Mouse (Mus musculus) central nervous system, embryonic 11.5 days (tissue): ENCODE measurements around the gene Clec4b2. TPM values are rescaled to one million over a fixed set of nuclear protein-coding genes. Genes with fewer than 3 reads are reported as not detected.

Experiments used
- polyA plus RNA-seq: library from polyadenylated mRNA; depleted of rRNA; stranded (reverse); fragments of >200 nt; gene quantifications from 2 replicates; pipeline ENCODE4 v1.2.3, GENCODE M21; 2012; rRNA removed

Clec4b2 gene
- not detected in 2 replicates for polyA plus RNA-seq

DNA sequence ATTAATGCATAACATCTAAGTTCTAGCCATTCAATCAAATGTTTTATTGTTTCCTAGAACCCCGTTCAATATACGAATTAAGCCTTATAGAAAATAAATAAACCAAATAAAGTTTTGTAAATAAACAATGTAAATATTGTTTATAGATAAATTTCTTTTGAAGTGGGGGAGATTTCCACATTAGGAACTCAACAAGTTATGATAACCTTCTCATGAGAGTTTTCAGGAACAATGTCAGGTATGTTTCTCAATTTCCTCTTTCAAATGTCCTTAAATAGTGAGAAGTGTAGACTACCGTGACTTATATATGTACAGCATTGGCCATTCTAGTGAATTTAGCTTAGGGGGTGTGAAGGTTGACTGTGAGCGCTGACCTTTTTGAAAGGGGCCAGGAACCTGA is at the start of gene Clec4b2:
Clec4b2 (plus strand) TSS at position 301 of the 400 bp plus-strand sequence.

DNA sequence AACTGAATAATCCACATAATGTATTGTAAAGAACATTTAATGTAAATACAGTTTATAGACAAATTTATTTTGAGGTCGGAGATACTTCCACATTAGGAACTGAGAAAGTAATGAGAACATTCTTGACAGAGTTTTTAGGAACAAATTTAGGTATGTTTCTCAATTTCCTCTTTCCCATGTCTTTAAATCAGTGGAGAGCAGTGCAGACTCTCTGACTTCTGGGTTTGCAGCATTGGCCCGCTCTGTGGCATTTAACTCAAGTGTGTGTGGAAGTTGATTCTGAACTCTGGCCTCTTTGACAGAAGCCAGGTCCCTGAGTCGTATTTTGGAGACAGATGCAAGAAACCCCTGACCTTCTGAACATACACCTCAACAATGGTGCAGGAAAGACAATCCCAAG is 57.0 kb downstream of the Clec4b2 start, which contains the start of gene Clec4n:
Clec4n (plus strand) TSS at position 200 of the 400 bp plus-strand sequence.

Other genes with a start within 250 kb of the Clec4b2 start
- 0.25 and 0.30 TPM in 2 replicates for gene Clec4a3, start 220.4 kb upstream of the Clec4b2 start, polyA plus RNA-seq
- gene Clec4a4, start 182.5 kb upstream of the Clec4b2 start, polyA plus RNA-seq = not detected in 2 replicates
- gene Clec4b1, start 122.9 kb upstream of the Clec4b2 start, polyA plus RNA-seq = not detected in 2 replicates
- gene Clec4a2, start 66.5 kb upstream of the Clec4b2 start, polyA plus RNA-seq = 0.98 and 1.2 TPM in 2 replicates
- 0.45 and 0.98 TPM in 2 replicates for gene Clec4n, start 57.0 kb downstream of the Clec4b2 start, polyA plus RNA-seq
- gene Clec4d, start 89.2 kb downstream of the Clec4b2 start, polyA plus RNA-seq = 0.05 and 0.10 TPM in 2 replicates
- gene Clec4e, start 117.0 kb downstream of the Clec4b2 start, polyA plus RNA-seq = 0.02 and 0.04 TPM in 2 replicates
- gene Vmn2r19, start 135.4 kb downstream of the Clec4b2 start, polyA plus RNA-seq = not detected in 2 replicates
- not detected in 2 replicates for gene Vmn2r20, start 245.2 kb downstream of the Clec4b2 start, polyA plus RNA-seq